8 mouse cellular contexts compared by ENCODE assay signal in the genomic region with DNA sequence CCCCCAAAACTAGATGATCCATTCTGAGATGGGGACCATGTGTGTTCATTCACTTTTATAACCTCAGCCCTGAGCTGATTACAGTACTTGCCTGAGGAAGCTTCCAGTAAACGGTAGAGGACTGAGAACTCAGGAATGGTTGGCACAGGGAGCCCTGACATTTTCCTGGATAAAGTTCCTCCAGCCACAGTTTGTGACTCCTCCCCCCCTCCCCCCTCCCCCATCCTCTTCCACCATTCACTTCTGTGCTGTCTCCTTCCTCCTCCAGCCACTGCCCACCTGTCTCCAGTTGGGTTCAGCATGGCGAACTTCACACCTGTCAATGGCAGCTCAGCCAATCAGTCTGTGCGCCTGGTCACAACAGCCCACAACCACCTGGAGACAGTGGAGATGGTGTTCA. TPM values are rescaled to one million over a fixed set of nuclear protein-coding genes. Genes with fewer than 3 reads are reported as not detected.
DNase-seq lines count a peak whose midpoint lies in the region; ATAC-seq and TF ChIP-seq lines count a peak whose summit lies in the region.

Gene Chrm4 (plus strand): TSS at position 301 of the 400 bp plus-strand sequence.

- TF ChIP-seq EP300 in heart, adult 2 months (IDR thresholded peaks at IDR 0.05; ENCODE audit: insufficient read depth, low read depth, low read length): no peak
- TF ChIP-seq EP300 in lung, postnatal 0 days (IDR thresholded peaks at IDR 0.05): no peak

- H3K4me3 ChIP-seq in heart, adult 2 months: no peak within 1 kb of the TSS
- H3K4me3 ChIP-seq in lung, postnatal 0 days (ENCODE audit: low read depth, low read length): no peak within 1 kb of the TSS
- no peak within 1 kb of the TSS for H3K4me3 ChIP-seq in intestine, embryonic 14.5 days (ENCODE audit: low read depth, low read length)
- H3K4me3 ChIP-seq in liver, embryonic 15.5 days (replicated peaks): no peak within 1 kb of the TSS

- H3K79me2 ChIP-seq in heart, adult 2 months (replicated peaks; ENCODE audit: control insufficient read depth, insufficient read depth, low read length): no peaks in the 10 kb centered on the region

- H3K36me3 ChIP-seq in heart, adult 2 months (ENCODE audit: control insufficient read depth, insufficient read depth, low read length): no peaks in the 10 kb centered on the region
- no peaks in the 10 kb centered on the region for H3K36me3 ChIP-seq in lung, postnatal 0 days (ENCODE audit: insufficient read depth, low read length)
- H3K36me3 ChIP-seq in intestine, embryonic 14.5 days (ENCODE audit: control insufficient read depth, insufficient read depth, low read length): no peaks in the 10 kb centered on the region
- no peaks in the 10 kb centered on the region for H3K36me3 ChIP-seq in liver, embryonic 15.5 days (replicated peaks)

- WGBS in heart, adult 2 months: 75% methylated on average over 3 of the region's 3 CpGs
- WGBS in lung, postnatal 0 days: 76% methylated on average over 3 of the region's 3 CpGs
- WGBS in intestine, embryonic 14.5 days: 83% methylated on average over 3 of the region's 3 CpGs
- WGBS in liver, embryonic 15.5 days (ENCODE audit: insufficient replicate concordance): 69% methylated on average over 3 of the region's 3 CpGs

- intact Hi-C loops in heart, adult 2 months (cut with DNase I): loop anchor here (10.0 kb wide), 1 partner anchor 322 kb away; no protein-coding TSS in a partner anchor

- 0 out of 2 replicates have a peak within 1 kb of the TSS, but pooled peaks have one; percentile 30 for H3K4me2 ChIP-seq in lung, postnatal 0 days (replicated peaks; ENCODE audit: low read depth, low read length)
- 0 out of 2 replicates have a peak within 1 kb of the TSS, but pooled peaks have one; percentile 2 for H3K4me2 ChIP-seq in intestine, embryonic 14.5 days (ENCODE audit: low read length)
- peak within 1 kb of the TSS; percentile 39 for H3K4me2 ChIP-seq in liver, embryonic 15.5 days

- DNase-seq in heart, adult 2 months: no peak
- no peak for DNase-seq in heart, postnatal 4 days
- DNase-seq in lung, postnatal 0 days (ENCODE audit: low spot score): no peak
- DNase-seq in lung, postnatal 36 days: no peak
- DNase-seq in intestine, embryonic 14.5 days (ENCODE audit: low spot score): no peak
- DNase-seq in adrenal gland, postnatal 14 days: no peak

- peaks cover 10% of the 10 kb centered on the region for H3K27me3 ChIP-seq in heart, adult 2 months (ENCODE audit: control insufficient read depth, insufficient read depth, low read length)
- H3K27me3 ChIP-seq in lung, postnatal 0 days (replicated peaks; ENCODE audit: insufficient read depth, low read length): peaks cover 21% of the 10 kb centered on the region
- H3K27me3 ChIP-seq in intestine, embryonic 14.5 days (replicated peaks; ENCODE audit: control insufficient read depth, insufficient read depth, low read length): peaks cover 27% of the 10 kb centered on the region
- H3K27me3 ChIP-seq in liver, embryonic 15.5 days: peaks cover 95% of the 10 kb centered on the region

- H3K9me3 ChIP-seq in lung, postnatal 0 days (ENCODE audit: low read length): no peaks in the 10 kb centered on the region
- no peaks in the 10 kb centered on the region for H3K9me3 ChIP-seq in intestine, embryonic 14.5 days (ENCODE audit: control insufficient read depth, low read length)
- no peaks in the 10 kb centered on the region for H3K9me3 ChIP-seq in liver, embryonic 15.5 days (replicated peaks)

- TF ChIP-seq CTCF in heart, adult 2 months (IDR thresholded peaks at IDR 0.05): no peak
- no peak for TF ChIP-seq CTCF in lung, postnatal 0 days (IDR thresholded peaks at IDR 0.05)

- H3K9ac ChIP-seq in heart, adult 2 months (ENCODE audit: low read depth, low read length): 0 out of 2 replicates have a peak within 1 kb of the TSS, but pooled peaks have one; percentile 13
- no peak within 1 kb of the TSS for H3K9ac ChIP-seq in lung, postnatal 0 days (replicated peaks; ENCODE audit: low read depth)
- H3K9ac ChIP-seq in intestine, embryonic 14.5 days (ENCODE audit: low read length): no peak within 1 kb of the TSS
- H3K9ac ChIP-seq in liver, embryonic 15.5 days: no peak within 1 kb of the TSS

- no peak for TF ChIP-seq POLR2A in heart, adult 2 months (IDR thresholded peaks at IDR 0.05; ENCODE audit: insufficient read depth, low read depth, low read length)

- H3K4me1 ChIP-seq in heart, adult 2 months (ENCODE audit: control insufficient read depth, insufficient read depth, low read length): peaks cover 2% of the 10 kb centered on the region
- H3K4me1 ChIP-seq in lung, postnatal 0 days (ENCODE audit: insufficient read depth, low read depth, low read length): peaks cover 22% of the 10 kb centered on the region
- H3K4me1 ChIP-seq in intestine, embryonic 14.5 days (replicated peaks; ENCODE audit: control insufficient read depth, insufficient read depth, low read length): peaks cover 8% of the 10 kb centered on the region; the same call in 1 of the 2 replicates
- H3K4me1 ChIP-seq in liver, embryonic 15.5 days (replicated peaks): peaks cover 51% of the 10 kb centered on the region

- no peak for ATAC-seq in lung, postnatal 0 days
- ATAC-seq in intestine, embryonic 14.5 days (replicated peaks; ENCODE audit: low FRiP score, low TSS enrichment, low read depth): no peak
- ATAC-seq in liver, embryonic 15.5 days (ENCODE audit: insufficient read depth): no peak
- ATAC-seq in inflammation-experienced regulatory T-cells, adult 6 months: no peak

- H3K27ac ChIP-seq in heart, adult 2 months: no peak within 1 kb of the TSS
- H3K27ac ChIP-seq in lung, postnatal 0 days (ENCODE audit: low read length): no peak within 1 kb of the TSS
- no peak within 1 kb of the TSS for H3K27ac ChIP-seq in intestine, embryonic 14.5 days (ENCODE audit: low read depth)
- H3K27ac ChIP-seq in liver, embryonic 15.5 days (replicated peaks): no peak within 1 kb of the TSS

RNA-seq across cellular contexts. Expression of gene Chrm4, which starts in this region (rescaled TPM):
- not detected for total RNA-seq in heart, adult 2 months (2021)
- polyA plus RNA-seq in heart, adult 2 months (2012; rRNA removed): 0.14 and 0.29 TPM in 2 replicates
- not detected for total RNA-seq in heart, postnatal 4 days (2021)
- polyA plus RNA-seq in lung, postnatal 0 days (2015; fragmentation: Nextera tagmentation; extraction: Ambion mirVana): 0.12 and 0.16 TPM in 2 replicates
- 0.16 TPM in 1 of 2 replicates, not detected in the other for polyA plus RNA-seq in intestine, embryonic 14.5 days (2014; fragmentation: Nextera tagmentation; extraction: Ambion mirVana)
- polyA plus RNA-seq in liver, embryonic 15.5 days (2015; fragmentation: Nextera tagmentation; extraction: Ambion mirVana): 0.13 TPM in 1 of 2 replicates, not detected in the other
- 1.2 and 1.5 TPM in 2 replicates for total RNA-seq in adrenal gland, postnatal 14 days (2021)
- 1 to 10 TPM in 1 of 3 experiments, under 1 TPM in 1, not detected in 1; 0.23 to 1.9 TPM for polyA plus RNA-seq in inflammation-experienced regulatory T-cells, adult 6 months (2017; shearing (Covaris generic))
